Mouse (Mus musculus): Measurements from ENCODE around the gene Rbm25. TPM values are rescaled to one million over a fixed set of nuclear protein-coding genes. Genes with fewer than 3 reads are reported as not detected.

Gene Rbm25
- polyA plus RNA-seq, 1 experiment from 2014 or later = 133 TPM

- Histone ChIP-seq H3K36me3 (ENCODE audit: control insufficient read depth, insufficient read depth) (peaks cover 73% of the 10 kb centered on the region), H3K4me3 (ENCODE audit: low read depth, low read length) (no peak overlapping the region), H3K4me2 (replicated peaks; ENCODE audit: low read depth) (no peak overlapping the region), H3K9me3 (ENCODE audit: control insufficient read depth) (no peaks in the 10 kb centered on the region), H3K27ac (ENCODE audit: low read depth, low read length) (no peak overlapping the region), H3K27me3 (replicated peaks; ENCODE audit: control insufficient read depth, insufficient read depth, low read length) (no peaks in the 10 kb centered on the region), H3K9ac (ENCODE audit: low read depth, low read length) (no peak overlapping the region), H3K4me1 (replicated peaks; ENCODE audit: control insufficient read depth, insufficient read depth, low read length) (no peaks in the 10 kb centered on the region)
- ATAC-seq = 0 out of 2 replicates have a peak, but pooled peaks have one; percentile 20
- WGBS = 36% methylated on average over 2 of the region's 2 CpGs
- TF ChIP-seq CTCF (IDR thresholded peaks at IDR 0.05; ENCODE audit: low read depth) = peak; percentile 88
These were observed 82.7 kb downstream of the Rbm25 start for GRCm38 (mm10) chr12:83713749-83714148.

GRCm38 (mm10) chr12:83716416-83717184 is 85.6 kb downstream of the Rbm25 start:
- WGBS = 90% methylated on average over 15 of the region's 15 CpGs
- H3K36me3 ChIP-seq (ENCODE audit: control insufficient read depth, insufficient read depth) = peaks cover 77% of the 10 kb centered on the region
- TF ChIP-seq CTCF (IDR thresholded peaks at IDR 0.05; ENCODE audit: low read depth) = no peak

GRCm38 (mm10) chr12:83719431-83719830 is 88.4 kb downstream of the Rbm25 start:
- H3K4me1 ChIP-seq (replicated peaks; ENCODE audit: control insufficient read depth, insufficient read depth, low read length) = no peaks in the 10 kb centered on the region
- no peak for ATAC-seq
- no peak overlapping the region for H3K9ac ChIP-seq (ENCODE audit: low read depth, low read length)
- TF ChIP-seq CTCF (IDR thresholded peaks at IDR 0.05; ENCODE audit: low read depth) = no peak
- 88% methylated on average over 1 of the region's 1 CpGs for WGBS
- H3K27me3 ChIP-seq (replicated peaks; ENCODE audit: control insufficient read depth, insufficient read depth, low read length) = no peaks in the 10 kb centered on the region
- no peak overlapping the region for H3K4me3 ChIP-seq (ENCODE audit: low read depth, low read length)
- peaks cover 66% of the 10 kb centered on the region for H3K36me3 ChIP-seq (ENCODE audit: control insufficient read depth, insufficient read depth)
- no peak overlapping the region for H3K27ac ChIP-seq (ENCODE audit: low read depth, low read length)
- no peak overlapping the region for H3K4me2 ChIP-seq (replicated peaks; ENCODE audit: low read depth)
- no peaks in the 10 kb centered on the region for H3K9me3 ChIP-seq (ENCODE audit: control insufficient read depth)

More at GRCm38 (mm10) chr12:83716416-83717184, 85.6 kb downstream of the Rbm25 start:
- no peak for ATAC-seq
- Histone ChIP-seq H3K27me3 (replicated peaks; ENCODE audit: control insufficient read depth, insufficient read depth, low read length) (no peaks in the 10 kb centered on the region), H3K27ac (ENCODE audit: low read depth, low read length) (no peak overlapping the region; the same call in 1 of the 2 replicates), H3K9ac (ENCODE audit: low read depth, low read length) (no peak overlapping the region), H3K9me3 (ENCODE audit: control insufficient read depth) (no peaks in the 10 kb centered on the region), H3K4me2 (replicated peaks; ENCODE audit: low read depth) (no peak overlapping the region), H3K4me3 (ENCODE audit: low read depth, low read length) (no peak overlapping the region), H3K4me1 (replicated peaks; ENCODE audit: control insufficient read depth, insufficient read depth, low read length) (no peaks in the 10 kb centered on the region)

GRCm38 (mm10) chr12:83721281-83721680 is 90.2 kb downstream of the Rbm25 start:
- Histone ChIP-seq H3K4me1 (replicated peaks; ENCODE audit: control insufficient read depth, insufficient read depth, low read length) (no peaks in the 10 kb centered on the region), H3K9me3 (ENCODE audit: control insufficient read depth) (no peaks in the 10 kb centered on the region), H3K4me2 (replicated peaks; ENCODE audit: low read depth) (no peak overlapping the region), H3K9ac (ENCODE audit: low read depth, low read length) (no peak overlapping the region), H3K4me3 (ENCODE audit: low read depth, low read length) (no peak overlapping the region), H3K36me3 (ENCODE audit: control insufficient read depth, insufficient read depth) (peaks cover 60% of the 10 kb centered on the region), H3K27me3 (replicated peaks; ENCODE audit: control insufficient read depth, insufficient read depth, low read length) (no peaks in the 10 kb centered on the region), H3K27ac (ENCODE audit: low read depth, low read length) (peak overlapping the region; percentile 57; the same call in 1 of the 2 replicates)
- ATAC-seq = no peak
- TF ChIP-seq CTCF (IDR thresholded peaks at IDR 0.05; ENCODE audit: low read depth) = no peak
- WGBS = 45% methylated on average over 6 of the region's 6 CpGs

DNA sequence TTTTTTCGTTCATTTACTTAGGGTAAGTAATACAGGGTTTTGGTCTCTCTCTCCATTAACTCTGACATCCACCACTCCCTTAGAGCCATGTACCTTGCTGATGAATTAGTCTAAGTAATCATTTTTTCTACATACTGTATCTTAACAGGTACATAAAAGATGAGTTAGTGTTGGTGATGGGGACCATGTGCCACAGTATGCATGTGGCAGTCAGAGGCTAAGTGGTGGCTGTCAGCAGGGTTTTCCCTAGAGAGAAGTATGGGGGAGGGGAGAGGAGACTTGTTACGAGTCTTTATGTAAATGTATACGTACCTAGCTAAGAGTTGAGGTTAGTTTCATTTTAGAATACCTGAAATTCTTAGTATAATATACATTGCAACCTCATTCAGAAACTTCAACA is 92.0 kb downstream of the Rbm25 start:
- H3K9me3 ChIP-seq (ENCODE audit: control insufficient read depth) = no peaks in the 10 kb centered on the region
- no peak overlapping the region for H3K4me3 ChIP-seq (ENCODE audit: low read depth, low read length)
- no peaks in the 10 kb centered on the region for H3K4me1 ChIP-seq (replicated peaks; ENCODE audit: control insufficient read depth, insufficient read depth, low read length)
- no peak for ATAC-seq
- H3K9ac ChIP-seq (ENCODE audit: low read depth, low read length) = no peak overlapping the region
- H3K27me3 ChIP-seq (replicated peaks; ENCODE audit: control insufficient read depth, insufficient read depth, low read length) = no peaks in the 10 kb centered on the region
- no peak overlapping the region for H3K4me2 ChIP-seq (replicated peaks; ENCODE audit: low read depth)
- no peak for TF ChIP-seq CTCF (IDR thresholded peaks at IDR 0.05; ENCODE audit: low read depth)
- H3K27ac ChIP-seq (ENCODE audit: low read depth, low read length) = no peak overlapping the region
- 83% methylated on average over 3 of the region's 3 CpGs for WGBS
- peaks cover 49% of the 10 kb centered on the region for H3K36me3 ChIP-seq (ENCODE audit: control insufficient read depth, insufficient read depth)

- Histone ChIP-seq H3K9ac (ENCODE audit: low read depth, low read length) (no peak overlapping the region), H3K9me3 (ENCODE audit: control insufficient read depth) (no peaks in the 10 kb centered on the region), H3K4me2 (replicated peaks; ENCODE audit: low read depth) (no peak overlapping the region), H3K4me3 (ENCODE audit: low read depth, low read length) (no peak overlapping the region), H3K4me1 (replicated peaks; ENCODE audit: control insufficient read depth, insufficient read depth, low read length) (no peaks in the 10 kb centered on the region), H3K36me3 (ENCODE audit: control insufficient read depth, insufficient read depth) (peaks cover 68% of the 10 kb centered on the region), H3K27ac (ENCODE audit: low read depth, low read length) (peak overlapping the region; percentile 41), H3K27me3 (replicated peaks; ENCODE audit: control insufficient read depth, insufficient read depth, low read length) (no peaks in the 10 kb centered on the region)
- WGBS = 44% methylated on average over 12 of the region's 12 CpGs
- peak; percentile 12; the same call in 1 of the 2 replicates for ATAC-seq
- no peak for TF ChIP-seq CTCF (IDR thresholded peaks at IDR 0.05; ENCODE audit: low read depth)
These were observed 95.7 kb downstream of the Rbm25 start for GRCm38 (mm10) chr12:83726510-83727308.

Data from intestine, postnatal 0 days (tissue).